Mouse (Mus musculus): ENCODE measurements around the gene Pfn1.

Gene Pfn1

DNA sequence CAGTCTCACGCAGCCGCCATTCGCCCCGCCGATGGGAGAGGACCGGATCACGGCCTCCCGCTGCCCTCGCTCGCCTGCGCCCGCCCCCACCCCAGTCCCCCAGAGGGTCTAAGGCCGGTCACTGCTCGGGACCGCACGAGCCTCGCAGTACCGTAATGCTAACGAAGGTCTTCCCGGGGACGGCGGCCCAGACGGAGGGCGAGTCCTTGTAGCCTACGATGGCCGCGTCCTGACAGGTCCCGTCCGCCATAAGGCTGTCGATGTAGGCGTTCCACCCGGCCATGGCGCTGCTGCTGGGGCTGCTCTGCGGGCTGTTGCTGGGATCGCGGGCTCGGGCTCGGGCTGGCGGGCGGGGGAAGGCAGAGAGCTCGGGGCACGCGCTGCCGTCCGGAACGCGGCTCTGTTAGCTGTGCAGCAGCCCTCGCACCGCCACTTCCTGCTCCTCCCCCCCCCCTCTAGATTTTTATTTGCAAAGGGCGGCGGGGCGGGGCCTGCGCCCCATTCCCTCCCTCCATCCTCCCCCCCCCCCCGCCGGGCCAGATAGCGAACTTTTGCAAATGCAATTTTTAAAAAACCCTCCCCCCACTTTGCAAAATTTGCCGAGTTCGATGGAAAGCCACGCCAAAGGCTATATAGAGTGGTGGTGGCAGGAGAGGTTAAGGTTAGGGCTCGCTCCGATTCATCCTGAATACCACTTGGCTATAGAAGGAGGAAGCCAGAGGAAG, at the start of gene Pfn1:
TSS of gene Pfn1 (minus strand) at position 447 of the 725 bp plus-strand sequence.
- in situ Hi-C loops (cut with MboI), result loop anchor here (25.0 kb wide), 1 partner anchor 642 kb away; the partner anchor contains the start of genes Acadvl, Dlg4 and Dvl2

DNA sequence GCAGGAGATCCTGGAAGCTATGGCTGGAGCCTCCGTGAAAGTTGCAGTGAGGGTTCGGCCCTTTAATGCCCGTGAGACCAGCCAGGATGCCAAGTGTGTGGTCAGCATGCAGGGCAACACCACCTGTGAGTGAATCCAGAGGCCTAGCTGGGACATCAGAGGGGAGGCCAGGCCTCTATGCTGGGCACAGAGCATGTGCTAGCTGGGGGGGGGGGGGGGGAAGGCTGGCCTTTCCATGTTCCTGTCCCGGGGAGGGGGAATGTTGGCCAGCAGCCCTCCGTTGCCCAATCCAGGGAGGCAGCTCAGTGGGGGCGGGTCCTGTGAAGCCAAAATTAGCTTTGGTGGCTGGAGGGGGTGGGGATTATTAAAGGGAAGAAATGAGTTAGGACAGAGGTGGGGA, 48.3 kb upstream of the Pfn1 start:
- in situ Hi-C loops (cut with MboI), result no loop called here

DNA sequence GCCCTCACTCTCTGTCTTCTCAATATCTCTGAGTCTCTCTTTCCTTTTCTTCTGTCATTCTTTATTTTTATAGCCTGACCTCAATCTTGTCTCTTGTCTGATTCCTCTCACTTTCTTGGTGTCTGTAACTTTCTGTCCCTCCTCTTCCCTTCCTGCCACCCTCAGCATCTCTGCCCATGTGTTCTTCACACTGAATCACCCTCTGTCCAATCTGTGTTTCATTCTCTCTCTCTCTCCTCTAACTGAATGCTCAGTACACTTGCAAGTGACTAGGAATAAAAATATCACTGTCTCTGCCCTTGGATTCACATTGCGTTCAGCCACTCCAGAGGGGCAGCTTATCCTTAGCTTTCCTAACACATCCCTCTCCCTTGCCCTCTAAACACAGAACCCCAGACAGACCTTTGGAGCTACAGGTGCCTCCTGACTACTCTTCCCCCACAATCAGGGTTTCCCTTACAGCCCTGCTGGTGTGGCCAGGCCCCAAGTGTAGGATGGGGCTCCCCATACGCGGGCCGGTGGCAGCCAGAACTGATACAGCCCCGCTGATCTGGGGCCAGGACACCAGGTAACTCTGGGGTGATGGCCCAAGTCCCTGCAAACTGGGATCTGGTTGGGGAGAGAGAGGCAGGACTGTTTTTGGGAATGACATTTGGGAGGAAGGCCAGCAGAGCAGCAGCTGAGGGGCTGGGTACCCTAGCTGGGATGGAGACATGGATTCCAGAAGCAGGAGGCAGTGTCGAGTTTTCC, 47.7 kb upstream of the Pfn1 start:
- in situ Hi-C loops (cut with MboI), result no loop called here

DNA sequence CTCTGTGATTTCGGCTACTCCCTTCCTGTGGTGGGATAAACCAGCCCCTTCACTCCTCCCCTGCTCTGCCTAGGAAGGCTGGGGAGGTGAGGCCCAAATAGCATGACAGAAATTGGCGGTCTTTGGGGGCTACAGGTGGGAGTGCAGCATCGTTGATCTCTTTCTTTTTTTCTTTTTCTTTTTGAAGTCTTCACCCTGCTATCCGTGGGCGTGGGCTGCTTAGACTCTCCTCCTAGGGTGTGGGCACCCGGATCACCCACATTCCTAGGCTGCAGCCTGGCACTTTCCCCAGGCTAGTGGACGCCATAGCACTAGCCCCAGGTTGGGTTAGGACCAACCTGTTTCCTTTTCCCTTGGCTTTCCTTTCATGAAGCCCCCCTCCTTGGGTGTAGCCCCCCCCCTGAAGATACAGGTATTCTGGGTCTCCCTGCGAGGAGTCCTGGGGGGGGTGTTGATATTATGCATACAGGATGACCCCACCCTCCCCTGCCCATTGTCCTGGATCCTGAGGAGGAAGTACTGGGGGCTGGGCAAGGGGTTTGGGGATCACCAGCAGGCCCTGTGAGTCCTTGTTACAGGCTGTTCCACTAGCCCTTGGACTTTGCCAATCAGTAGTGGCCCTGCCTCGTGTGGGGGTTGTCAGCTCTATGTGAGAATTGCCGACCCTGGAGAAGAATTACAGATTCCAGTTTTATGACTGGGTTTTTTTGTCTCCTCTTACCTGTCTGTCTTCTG, 46.9 kb upstream of the Pfn1 start:
- in situ Hi-C loops (cut with MboI), result no loop called here

DNA sequence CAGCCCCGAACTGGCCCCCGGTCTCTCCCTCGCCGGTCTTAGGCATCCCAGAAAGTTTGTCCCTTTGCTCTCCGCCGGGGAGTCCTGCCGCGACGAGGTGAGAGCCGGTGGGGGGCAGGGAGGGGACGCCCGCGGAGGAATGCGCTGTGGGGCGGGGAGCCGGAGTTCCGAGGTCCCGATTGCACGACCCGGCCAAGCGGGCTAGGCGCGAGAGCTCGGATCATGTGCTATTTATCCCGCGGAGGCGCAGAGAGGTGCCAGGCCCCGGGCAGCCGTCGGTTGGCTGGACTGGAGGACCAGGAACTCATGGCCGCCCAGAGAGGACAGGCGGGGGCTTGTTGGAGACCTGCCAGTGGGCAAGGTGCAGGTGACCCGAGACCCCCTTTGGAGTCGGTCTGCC, 46.2 kb upstream of the Pfn1 start:
- in situ Hi-C loops (cut with MboI), result no loop called here

DNA sequence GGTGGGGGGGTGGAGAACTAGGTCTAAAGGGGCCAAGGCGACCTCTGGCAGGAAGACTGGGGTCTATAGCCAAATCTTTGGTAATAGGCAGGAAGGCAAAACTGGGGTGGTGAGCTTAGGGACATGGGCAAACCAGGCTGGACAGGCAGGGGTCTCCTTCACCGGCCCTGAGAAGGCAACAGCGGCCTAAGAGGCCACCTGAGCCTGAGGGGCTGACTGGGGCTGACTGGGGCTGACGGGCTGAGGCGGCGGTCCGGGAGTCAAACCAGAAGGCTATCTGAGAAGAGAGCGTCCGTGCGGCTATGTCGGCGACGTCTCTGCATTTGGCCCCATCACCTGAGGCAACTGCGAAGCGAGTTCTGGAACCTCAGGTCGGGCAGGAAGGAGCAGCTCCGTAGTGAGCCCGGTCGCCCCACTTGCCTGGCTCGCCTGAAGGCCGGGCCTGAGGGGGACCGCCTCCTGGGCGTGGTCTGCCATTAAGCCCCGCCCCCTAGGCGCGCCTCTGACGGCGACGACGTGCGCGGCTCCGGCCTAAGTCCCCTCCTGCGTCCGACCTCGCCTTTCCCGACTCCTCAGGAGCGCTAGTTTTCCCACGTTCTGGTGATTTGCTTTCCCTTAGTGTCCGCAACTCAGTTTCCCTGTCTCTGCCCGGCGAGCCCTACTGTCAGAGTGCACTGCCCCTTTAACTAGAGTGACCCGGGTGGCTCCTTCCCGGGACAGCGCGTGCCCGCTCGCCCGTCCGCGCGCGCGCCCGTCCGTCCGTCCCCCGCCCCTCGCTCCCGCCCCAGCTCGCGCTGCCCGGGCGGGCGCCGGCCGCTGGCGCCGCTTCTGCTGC, 45.5 kb upstream of the Pfn1 start, which contains the start of the genes Inca1 and Kif1c:
TSS of gene Inca1 (minus strand) at position 434 of the 835 bp plus-strand sequence.
TSS of gene Kif1c (plus strand) at position 827 of the 835 bp plus-strand sequence.
- in situ Hi-C loops (cut with MboI), result no loop called here

DNA sequence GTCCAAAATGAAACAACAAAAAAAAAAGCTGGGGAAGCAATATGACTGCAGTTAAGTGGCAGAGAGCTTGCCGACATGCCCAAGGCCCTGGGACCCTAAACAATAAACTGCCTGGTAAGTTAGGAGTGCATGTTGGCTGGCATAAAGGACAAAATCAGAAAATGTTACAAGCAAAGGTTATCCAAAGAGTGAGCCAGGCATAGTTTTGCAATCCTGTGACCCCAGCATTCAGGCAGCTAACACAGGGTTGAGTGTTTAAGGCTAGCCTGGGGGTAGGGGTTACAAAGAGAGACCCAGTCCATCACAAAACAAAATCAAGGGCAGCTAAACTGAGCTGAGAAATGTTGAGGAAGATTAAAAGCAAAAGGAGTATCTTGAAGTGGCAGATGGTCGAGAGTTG, 44.6 kb upstream of the Pfn1 start:
- in situ Hi-C loops (cut with MboI), result no loop called here

DNA sequence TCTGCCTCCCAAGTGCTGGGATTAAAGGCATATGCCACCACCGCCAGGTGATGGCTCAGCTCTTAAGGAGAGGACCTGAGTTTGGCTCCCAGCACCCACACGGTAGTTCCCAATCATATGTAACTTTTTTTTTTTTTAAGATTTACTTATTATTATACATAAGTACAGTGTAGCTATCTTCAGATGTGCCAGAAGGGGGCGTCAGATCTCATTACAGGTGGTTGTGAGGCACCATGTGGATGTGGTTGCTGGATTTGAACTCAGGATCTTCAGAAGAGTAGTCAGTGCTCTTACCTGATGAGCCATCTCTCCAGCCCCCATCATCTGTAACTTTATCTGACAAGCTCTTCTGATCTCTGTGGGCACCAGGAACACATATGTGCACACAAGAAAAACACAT, 42.9 kb upstream of the Pfn1 start:
- in situ Hi-C loops (cut with MboI), result no loop called here

DNA sequence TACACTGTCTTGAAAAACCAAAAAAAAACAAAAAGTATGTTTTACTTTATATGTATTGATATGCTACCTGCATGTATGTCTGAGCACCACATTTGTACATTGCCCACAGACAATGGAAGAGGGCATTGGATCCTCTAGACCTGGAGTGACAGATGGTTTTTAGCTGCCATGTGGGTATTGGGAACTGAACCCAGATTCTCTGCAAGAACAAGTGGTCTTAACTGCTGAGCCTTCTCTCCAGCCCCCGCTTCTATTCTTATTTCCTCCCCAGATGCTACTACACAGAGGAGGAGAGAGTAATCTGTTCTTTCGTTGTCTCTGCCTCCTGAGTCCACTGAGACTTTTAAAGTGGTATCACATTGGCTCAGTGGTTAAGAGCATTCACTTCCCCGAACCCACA, 39.1 kb upstream of the Pfn1 start:
- in situ Hi-C loops (cut with MboI), result no loop called here

DNA sequence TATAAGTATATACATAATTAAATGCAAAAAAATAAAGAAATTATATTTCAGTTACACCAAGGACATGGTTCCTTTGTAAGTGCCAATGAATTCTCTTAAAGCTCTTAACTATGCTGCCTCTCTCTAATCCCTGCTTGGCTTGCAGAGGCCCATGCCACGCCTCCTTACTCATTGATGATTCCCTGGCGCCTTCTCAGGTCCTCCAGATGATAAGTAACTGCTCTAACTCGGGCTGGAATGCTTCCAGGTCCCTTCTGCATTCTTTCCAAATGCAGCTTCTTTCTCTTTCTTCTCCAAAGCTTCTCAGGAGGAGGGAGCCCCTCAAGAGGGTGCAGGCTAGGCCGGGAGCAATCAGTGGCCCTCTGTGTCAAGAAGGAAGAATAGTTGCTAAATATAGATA, 35.1 kb upstream of the Pfn1 start:
- in situ Hi-C loops (cut with MboI), result no loop called here

DNA sequence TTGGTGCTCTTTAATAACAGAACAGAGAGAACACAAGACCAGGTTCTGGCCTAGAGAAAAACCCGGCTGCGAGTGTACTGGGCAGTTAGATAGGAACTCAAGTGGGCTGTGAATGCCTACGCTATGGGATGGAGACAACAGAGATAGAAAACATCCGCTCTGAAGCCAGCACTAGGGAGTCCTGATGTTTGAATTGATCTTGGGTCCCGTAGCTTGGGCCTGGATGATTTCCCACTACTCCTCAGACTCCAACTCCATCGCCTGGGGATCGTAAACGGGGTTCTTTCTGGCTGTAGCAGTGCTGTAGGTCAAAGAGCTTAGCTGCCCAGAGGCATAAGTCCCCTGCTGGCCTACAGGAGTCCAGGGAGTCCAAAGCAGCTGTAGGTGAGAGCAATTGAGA, 33.9 kb upstream of the Pfn1 start:
- in situ Hi-C loops (cut with MboI), result no loop called here

DNA sequence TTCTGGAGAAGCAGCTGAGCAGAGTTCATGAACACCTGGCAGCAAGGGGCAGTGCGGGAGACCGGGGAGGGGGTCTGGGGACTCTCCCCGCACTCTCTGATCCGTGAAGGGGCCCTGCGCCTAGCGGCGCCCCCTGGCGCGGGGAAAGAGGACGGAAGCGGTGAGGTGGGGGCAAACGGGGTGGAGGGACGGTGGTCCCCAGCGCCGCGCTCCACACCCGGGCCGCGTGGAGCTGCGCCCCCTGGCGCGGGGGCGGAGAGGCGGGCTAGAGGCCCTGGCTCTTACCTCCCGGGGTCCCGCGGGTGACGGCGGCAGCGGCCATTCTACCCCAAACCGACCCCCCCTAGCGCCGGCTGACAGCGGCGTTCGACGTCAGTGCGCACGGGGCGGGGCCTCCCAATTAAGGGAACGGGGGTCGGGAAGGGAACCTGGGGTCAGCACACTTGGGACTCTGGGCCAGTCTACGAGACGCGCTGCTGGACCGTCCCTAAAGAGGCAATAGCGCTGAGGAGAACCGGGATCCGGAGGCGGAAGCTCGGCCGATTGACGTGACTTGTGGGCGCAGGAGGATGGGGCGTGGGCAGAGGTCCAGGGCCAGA, 33.3 kb upstream of the Pfn1 start, which contains the start of gene Camta2:
TSS of gene Camta2 (minus strand) at position 505 of the 599 bp plus-strand sequence.
- in situ Hi-C loops (cut with MboI), result no loop called here

DNA sequence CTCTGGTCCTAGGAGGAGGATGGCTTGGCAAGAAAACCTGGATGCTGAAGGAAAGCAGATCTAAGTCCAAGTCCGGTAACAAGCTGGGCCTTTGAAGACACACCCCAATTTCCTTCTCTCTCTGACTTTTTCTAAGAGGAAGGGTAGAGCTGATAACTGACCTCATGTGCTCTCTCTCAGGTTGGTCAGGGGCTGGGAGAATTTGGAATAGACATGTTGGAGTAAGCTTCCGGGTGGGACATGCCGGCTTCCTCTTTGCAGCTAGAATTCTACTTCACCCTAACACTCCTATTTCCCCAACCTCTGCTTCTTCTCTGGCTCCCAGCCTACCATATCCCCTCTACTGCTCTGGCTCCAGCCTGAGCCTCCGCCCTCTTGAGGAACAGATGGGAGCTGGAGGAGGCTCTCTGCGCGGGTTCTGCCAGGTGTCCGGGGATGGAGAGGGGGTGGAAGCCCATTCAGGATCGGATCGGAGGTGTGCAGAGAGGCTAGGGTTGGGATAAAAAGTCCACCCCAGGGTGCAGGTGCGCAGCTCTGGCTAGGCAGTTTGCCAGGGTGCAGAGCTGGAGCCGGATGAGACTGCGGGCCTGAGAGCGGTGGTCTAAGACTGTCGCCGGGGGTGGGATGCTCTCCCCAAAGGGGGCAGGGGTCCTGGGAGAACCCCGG, 32.6 kb upstream of the Pfn1 start:
- in situ Hi-C loops (cut with MboI), result no loop called here

DNA sequence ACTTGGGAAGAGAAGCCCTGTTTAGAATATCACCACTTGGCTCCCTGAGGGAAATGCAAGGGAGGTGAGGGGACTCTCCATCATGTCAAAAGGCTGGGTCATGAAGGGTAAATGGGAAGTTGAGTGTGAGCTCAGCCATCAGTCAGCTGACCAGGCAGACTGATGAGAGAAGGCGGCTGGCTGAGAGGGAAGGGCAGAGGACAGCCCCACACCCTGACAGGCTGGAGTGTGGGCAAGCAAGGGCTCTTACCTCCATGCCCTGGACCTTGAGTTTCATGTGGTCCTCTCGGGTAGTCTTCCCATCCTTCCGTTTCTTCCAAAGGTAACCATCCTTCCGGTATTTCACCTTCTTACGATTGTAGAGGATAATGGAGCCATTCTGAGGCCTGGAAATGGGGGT, 29.2 kb upstream of the Pfn1 start:
- in situ Hi-C loops (cut with MboI), result no loop called here

DNA sequence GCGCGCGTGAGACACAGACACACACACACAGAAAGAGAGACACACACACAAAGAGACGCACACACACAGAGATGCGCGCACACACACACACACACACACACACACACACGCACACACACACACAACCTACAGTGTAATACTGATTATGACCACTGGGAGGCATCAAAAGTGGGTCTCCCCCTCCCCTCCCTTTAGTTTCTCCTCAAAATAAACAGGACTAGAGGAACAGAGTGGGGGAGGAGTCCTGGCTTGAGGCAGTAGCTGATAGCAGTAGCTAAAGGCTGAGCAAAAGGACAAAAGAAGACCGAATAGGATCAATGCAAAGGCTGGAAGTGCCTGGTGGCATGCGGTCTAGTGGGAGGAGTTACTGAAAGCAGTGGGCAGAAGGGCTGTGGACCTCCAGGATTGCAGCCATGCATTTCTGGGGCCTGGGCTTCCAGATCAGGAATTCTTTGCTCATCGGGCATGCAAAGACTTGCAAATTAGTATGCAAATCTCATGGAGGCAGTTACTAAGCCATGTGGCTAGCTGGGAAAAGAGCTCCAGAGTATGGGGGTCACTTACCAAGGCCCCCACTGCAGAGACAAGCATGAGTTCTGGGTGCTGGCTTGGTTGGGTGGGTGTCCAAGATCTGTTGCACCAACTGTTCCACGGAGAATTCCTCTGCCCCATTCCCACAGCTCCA, 27.6 kb upstream of the Pfn1 start:
- in situ Hi-C loops (cut with MboI), result no loop called here

DNA sequence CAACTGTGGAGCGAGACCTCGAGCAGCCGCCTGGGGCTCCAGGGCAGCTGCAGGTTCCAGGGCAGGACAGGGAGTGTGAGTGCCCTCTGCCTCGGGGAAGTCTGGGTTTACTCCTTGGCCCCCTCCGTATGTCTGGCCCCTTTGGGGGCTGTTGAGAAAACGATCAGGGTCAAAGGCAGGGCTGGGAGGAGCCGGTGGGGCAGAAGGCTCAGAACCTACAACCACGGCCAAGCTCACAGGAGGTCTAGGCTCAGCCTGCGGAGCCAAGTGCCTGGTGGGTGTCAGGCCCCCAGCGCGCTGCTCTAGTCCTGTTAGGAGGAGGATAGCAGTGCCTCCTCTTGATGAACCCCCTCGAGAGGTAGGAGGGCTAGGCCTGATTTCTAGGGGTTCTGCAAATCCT, 26.7 kb upstream of the Pfn1 start:
- in situ Hi-C loops (cut with MboI), result no loop called here

DNA sequence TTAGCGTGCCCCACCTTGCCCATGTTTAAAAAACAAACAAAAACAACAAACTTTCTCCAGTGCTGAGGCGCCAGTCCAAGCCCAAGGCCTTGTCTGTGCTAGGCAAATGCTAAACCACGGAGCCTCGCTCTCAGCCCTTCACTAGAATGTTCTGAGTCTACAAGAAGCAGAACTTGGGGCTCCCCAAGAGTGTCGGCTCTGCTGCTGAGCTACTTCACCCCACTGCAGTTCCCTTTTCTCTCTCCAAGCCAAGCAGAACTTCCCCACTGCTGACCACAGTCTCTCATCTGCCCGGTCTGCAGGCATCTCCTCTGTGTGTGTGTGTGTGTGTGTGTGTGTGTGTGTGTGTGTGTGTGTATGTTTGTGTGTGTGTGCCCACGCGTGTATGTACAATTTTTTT, 25.4 kb upstream of the Pfn1 start:
- in situ Hi-C loops (cut with MboI), result no loop called here

DNA sequence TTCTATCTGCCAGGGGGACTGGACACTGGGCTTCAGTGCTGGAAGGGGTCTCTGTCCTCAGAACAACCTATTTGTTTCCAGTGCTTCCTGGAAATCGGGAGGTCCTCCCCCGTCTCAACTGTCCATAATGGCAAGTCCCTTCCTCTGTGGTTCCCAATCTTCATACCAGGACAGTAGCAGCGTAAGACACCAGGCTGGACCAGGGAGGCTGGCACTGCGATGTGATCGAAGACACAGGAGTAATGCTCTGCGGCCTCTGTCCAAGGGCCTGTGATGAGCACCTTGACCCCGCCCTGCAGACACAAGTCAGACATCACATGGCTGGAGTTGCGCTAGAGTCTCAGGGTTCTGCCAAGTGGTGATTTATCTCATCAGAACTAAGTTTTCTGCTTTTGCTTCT, 24.9 kb upstream of the Pfn1 start:
- in situ Hi-C loops (cut with MboI), result no loop called here

DNA sequence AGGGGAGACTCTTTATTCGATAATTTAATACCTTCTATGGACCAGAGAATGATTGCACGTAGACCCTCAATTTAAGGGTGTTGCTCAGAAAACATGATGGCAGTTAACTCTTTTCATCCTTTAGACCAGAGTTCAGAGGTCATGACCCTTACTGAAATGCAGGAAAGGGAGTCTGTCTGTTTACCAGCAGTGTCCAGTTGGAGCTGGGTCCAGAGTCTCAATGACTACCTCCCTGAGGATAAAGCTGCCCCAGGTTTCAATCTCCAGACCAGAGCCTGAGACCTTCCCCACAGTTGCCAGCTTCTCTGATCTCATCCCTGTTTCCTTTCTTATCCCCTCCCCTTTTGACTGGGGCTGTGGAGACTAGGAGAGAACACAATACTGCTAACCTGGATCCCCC, 24.1 kb upstream of the Pfn1 start:
- in situ Hi-C loops (cut with MboI), result no loop called here

DNA sequence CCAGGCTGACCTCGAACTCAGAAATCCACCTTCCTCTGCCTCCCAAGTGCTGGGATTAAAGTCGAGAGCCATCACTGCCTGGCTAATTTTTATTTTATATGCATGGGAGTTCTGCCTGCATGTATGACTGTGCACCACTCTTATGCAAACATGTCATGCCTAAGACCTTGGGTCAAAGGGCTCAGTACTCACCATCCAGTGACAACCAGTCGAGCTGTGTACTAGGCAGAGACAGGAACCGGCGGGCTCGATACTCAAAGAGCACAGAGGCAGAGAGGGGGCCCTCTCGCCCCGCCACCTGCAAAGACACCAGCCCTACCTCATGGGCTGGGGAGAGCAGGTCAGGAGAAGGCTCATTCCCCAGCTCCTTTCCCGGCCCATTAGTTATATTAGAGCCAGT, 23.6 kb upstream of the Pfn1 start:
- in situ Hi-C loops (cut with MboI), result no loop called here
